Mouse (Mus musculus): ENCODE results near the gene Mettl8.

DNA sequence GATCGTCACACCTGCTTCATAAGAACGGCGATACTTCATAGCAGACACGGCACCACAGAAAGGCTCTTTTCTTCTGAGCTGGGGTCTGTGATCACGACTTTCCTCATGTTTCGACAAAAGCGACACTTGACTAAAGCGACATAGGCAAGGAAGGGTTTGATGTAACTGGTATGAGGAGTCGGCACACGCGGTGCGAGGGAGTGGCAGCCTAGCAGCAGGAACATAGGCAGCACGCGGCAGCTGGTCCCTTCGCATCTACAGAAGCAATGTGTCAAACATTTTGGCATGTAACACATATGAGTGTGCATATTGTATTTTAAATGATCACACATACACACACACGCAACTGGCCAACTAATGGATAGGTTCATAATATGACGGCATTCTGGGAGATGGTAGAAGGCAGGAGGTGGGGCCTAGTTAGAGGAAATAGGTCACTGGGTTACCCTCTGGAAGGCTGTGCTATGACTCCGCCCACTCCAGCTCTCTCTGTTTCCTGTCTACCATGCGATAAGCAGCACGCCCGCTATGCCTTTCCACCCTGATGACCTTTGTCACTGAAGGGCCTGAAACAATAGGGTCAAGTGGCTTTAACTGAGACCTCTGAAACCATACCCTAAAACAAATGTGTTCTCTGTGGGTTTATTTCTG, 116.4 kb downstream of the Mettl8 start:
- TF ChIP-seq POLR2AphosphoS5 (IDR thresholded peaks at IDR 0.05; ENCODE audit: borderline replicate concordance, low read depth, low read length), result no peak; the same call in 1 of the 2 replicates
- TF ChIP-seq GABPA (IDR thresholded peaks at IDR 0.05; ENCODE audit: low read depth, low read length), result no peak
- TF ChIP-seq CTCF (IDR thresholded peaks at IDR 0.05 in 2 of 3, conservative IDR thresholded peaks at IDR 0.05 in 1 of 3; ENCODE audit: control insufficient read depth in 1 of 3, insufficient read depth in 1 of 3, low read depth in 2 of 3, low read length in 3 of 3, poor library complexity in 1 of 3, severe bottlenecking in 1 of 3), result no peak
- TF ChIP-seq TAL1 (IDR thresholded peaks at IDR 0.05; ENCODE audit: low read length), result peak; percentile 64
- no peak for TF ChIP-seq UBTF (IDR thresholded peaks at IDR 0.05; ENCODE audit: borderline replicate concordance, insufficient read depth, low read depth, low read length)
- no peak for TF ChIP-seq MAZ (IDR thresholded peaks at IDR 0.05; ENCODE audit: low read depth, low read length)
